Mouse (Mus musculus): ENCODE data around the gene Htr1d.

DNA sequence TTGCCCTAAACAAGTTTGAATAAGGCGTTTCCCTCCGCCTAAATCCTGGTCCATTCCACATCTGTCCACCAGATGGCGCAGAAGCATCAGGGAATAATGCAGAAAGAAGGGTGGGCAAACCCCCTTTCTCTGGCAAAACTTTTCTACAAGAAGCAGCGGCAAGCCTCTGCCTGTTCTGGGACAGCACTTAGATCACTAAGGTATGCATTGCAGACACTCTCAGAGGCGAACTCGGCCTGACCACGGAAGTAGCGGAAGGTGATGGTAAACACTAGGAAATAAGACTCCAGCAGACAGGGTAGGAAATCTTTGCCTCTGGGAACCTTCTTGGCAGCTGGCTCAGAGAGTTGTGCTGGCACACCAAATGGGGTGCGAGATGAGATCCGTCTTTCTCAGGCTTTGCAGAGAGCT, 31.5 kb downstream of the Htr1d start:
- TF ChIP-seq CTCF (IDR thresholded peaks at IDR 0.05; ENCODE audit: extremely low read depth, insufficient read depth, insufficient read length, insufficient replicate concordance) (peak; percentile 86; the same call in 1 of the 2 replicates), POLR2A (IDR thresholded peaks at IDR 0.05; ENCODE audit: low read depth, low read length) (no peak)
